Mouse (Mus musculus) lung, adult 2 months (tissue): ENCODE measurements around the gene Fgfbp3. TPM values are rescaled to one million over a fixed set of nuclear protein-coding genes. Genes with fewer than 3 reads are reported as not detected.
"Not testable (repeated sequence)": the region's sequence is repeated elsewhere in the genome, so short reads cannot be mapped to it uniquely, and the experiment has no call there.

Experiments
- DNase-seq: peaks from one replicate; pipeline ENCODE4 v3.0.0; 2022
- H3K4me1 ChIP-seq: fragments of 200-500 bp; 2 replicates; pipeline ENCODE4 v1.6.1; 2011; ENCODE audit warnings: low read length; ENCODE audit not compliant: control insufficient read depth, insufficient read depth
- H3K4me3 ChIP-seq: fragments of 200-500 bp; replicated peaks from 2 replicates; pipeline ENCODE3; 2011; ENCODE audit warnings: low read depth, mild to moderate bottlenecking, control low read depth, low read length; ENCODE audit errors: extremely low read depth
- CTCF ChIP-seq: fragments of 200-500 bp; IDR thresholded peaks from 2 replicates; pipeline ENCODE4 v1.5.1; 2011; ENCODE audit warnings: mild to moderate bottlenecking, low read length, control low read depth; ENCODE audit not compliant: insufficient read depth
- POLR2A ChIP-seq: fragments of 200-500 bp; IDR thresholded peaks from 2 replicates; pipeline ENCODE4 v1.6.1; 2011; ENCODE audit warnings: low read depth, mild to moderate bottlenecking, control low read depth, low read length, borderline replicate concordance; ENCODE audit errors: extremely low read depth
- WGBS: fragments of 180-500 bp; shearing (Covaris S2); methylation state at CpG from one replicate; pipeline ENCODE4 v1.1.7; 2018; 5-methylcytosine and 5-hydroxymethylcytosine counted together
- polyA plus RNA-seq: library from polyadenylated mRNA; depleted of rRNA; stranded (reverse); fragments of >200 nt; gene quantifications from 2 replicates; pipeline ENCODE4 v1.2.3, GENCODE M21; 2012; rRNA removed

Gene Fgfbp3
- polyA plus RNA-seq, 1 experiment, result 5.5 TPM

- Histone ChIP-seq H3K4me1 (no peaks in the 10 kb centered on the region), H3K4me3 (no peak overlapping the region)
- TF ChIP-seq CTCF, result no peak
- no peak for TF ChIP-seq POLR2A
- WGBS, result 82% methylated on average over 3 of the region's 3 CpGs
- no peak for DNase-seq
Observed at GRCm38 (mm10) chr19:36887706-36888105, 31.7 kb downstream of the Fgfbp3 start.

GRCm38 (mm10) chr19:36886316-36886715 is 33.1 kb downstream of the Fgfbp3 start:
- 86% methylated on average over 2 of the region's 2 CpGs for WGBS
- no peak for TF ChIP-seq POLR2A
- no peak for TF ChIP-seq CTCF
- DNase-seq, result no peak

GRCm38 (mm10) chr19:36883119-36883518 is 36.3 kb downstream of the Fgfbp3 start:
- peak; percentile 14 for DNase-seq
- TF ChIP-seq POLR2A (no peak), CTCF (peak; percentile 26; the same call in 1 of the 2 replicates)
- H3K4me3 ChIP-seq, result no peak overlapping the region
- no peaks in the 10 kb centered on the region for H3K4me1 ChIP-seq
- WGBS, result 82% methylated on average over 6 of the region's 6 CpGs

More at GRCm38 (mm10) chr19:36886316-36886715, 33.1 kb downstream of the Fgfbp3 start:
- H3K4me1 ChIP-seq, result no peaks in the 10 kb centered on the region
- H3K4me3 ChIP-seq, result no peak overlapping the region

GRCm38 (mm10) chr19:36878743-36879495 is 40.5 kb downstream of the Fgfbp3 start:
- H3K4me3 ChIP-seq, result no peak overlapping the region
- 67% methylated on average over 11 of the region's 11 CpGs for WGBS
- no peaks in the 10 kb centered on the region for H3K4me1 ChIP-seq
- no peak for DNase-seq
- no peak for TF ChIP-seq POLR2A

- TF ChIP-seq CTCF (no peak), POLR2A (no peak)
- Histone ChIP-seq H3K4me1 (no peaks in the 10 kb centered on the region), H3K4me3 (no peak overlapping the region)
- no peak for DNase-seq
Observed at GRCm38 (mm10) chr19:36877329-36877728, 42.1 kb downstream of the Fgfbp3 start.

- DNase-seq, result no peak
- no peak overlapping the region for H3K4me3 ChIP-seq
- TF ChIP-seq POLR2A, result no peak
- TF ChIP-seq CTCF, result no peak
- H3K4me1 ChIP-seq, result no peaks in the 10 kb centered on the region
- whole genome bisulfite sequencing, result 60% methylated on average over 2 of the region's 2 CpGs
Observed at GRCm38 (mm10) chr19:36874651-36875050, 44.8 kb downstream of the Fgfbp3 start.

GRCm38 (mm10) chr19:36868675-36869074 is 50.7 kb downstream of the Fgfbp3 start:
- not testable (repeated sequence) for H3K4me3 ChIP-seq, DNase-seq, H3K4me1 ChIP-seq
- 74% methylated on average over 3 of the region's 3 CpGs for WGBS

Other genes starting within 250 kb of the Fgfbp3 start
- gene Ppp1r3c, start 183.0 kb downstream of the Fgfbp3 start, polyA plus RNA-seq, result 5.4 and 9.8 TPM in 2 replicates
- 23.6 and 28.9 TPM in 2 replicates for gene Tnks2, start 85.4 kb downstream of the Fgfbp3 start, polyA plus RNA-seq
- gene Btaf1, start 6.5 kb upstream of the Fgfbp3 start, polyA plus RNA-seq, result 4.6 and 6.3 TPM in 2 replicates